Mouse (Mus musculus): ENCODE results near the gene Trp53i11.

Gene Trp53i11

DNA sequence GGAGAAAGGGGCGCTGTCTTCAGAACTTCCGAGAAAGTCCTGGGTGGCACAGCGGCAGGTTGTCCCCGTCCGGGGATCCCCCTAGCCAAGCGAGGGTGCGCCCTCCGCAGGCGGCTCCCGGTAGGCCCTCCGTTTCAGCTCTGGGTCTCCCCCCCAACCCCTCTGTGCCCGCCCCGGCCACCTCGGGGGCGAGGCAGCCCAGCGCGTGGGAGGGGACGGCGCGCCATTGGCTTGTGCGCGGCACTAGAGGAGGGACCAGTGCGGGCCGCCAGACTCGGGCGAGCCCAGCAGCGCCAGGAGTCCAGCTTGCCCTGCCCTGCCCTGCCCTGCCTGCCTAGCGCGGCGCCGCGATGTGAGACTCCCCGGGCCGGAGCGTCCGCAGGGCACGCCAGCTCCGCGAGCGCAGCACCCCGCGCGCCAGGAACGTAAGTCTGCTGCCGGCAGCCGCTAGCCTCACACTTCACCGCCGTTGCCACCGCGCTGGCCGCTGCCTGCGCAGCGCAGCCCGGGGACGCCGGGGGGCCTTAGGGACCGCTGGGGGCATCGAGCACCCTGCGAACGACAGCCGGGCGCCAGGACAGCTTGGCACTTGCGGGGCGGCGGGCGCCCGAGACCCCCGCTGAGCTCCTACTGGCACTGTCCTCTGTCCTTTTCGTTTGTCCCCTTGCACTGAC is at the start of gene Trp53i11:
TSS of gene Trp53i11 (plus strand) at position 226 of the 674 bp plus-strand sequence.
- peak; percentile 94 for DNase-seq

DNA sequence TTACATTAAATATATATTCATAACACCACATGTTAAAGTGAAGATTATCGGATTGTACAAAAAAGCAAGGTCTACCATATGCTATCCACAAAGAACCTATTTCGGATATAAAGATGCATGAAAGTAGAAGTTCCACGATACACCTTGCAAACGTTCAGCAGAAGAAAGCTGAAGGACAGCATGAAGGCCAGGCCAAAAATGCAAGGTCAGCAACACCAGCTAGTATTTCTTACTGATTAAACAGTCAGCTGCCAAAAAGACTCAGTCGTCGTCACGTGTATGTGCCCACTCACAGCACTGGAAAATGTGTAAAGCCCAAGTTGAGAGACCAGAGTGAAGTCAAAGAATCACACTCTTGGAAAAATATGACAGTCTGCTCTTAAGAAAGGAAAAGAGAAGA is 47.9 kb upstream of the Trp53i11 start:
- DNase-seq: no peak

DNA sequence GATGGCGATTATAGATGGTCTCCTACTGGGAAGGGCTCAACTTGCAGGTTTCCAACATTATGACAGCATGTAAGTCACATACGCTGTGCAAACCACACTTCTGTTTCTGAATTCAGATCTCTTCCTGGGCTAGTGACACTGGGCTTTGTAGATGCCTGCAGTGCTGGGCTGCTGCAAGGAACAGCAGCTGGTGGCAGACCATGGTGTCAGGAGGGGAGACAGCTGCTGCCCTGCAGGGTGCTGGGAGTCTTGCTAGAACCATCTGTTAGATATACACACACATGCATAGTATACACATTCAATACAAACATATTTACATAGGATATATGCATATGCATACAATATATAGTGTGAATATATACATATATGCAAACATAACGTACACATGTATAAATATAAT is 46.0 kb upstream of the Trp53i11 start:
- DNase-seq: no peak

- DNase-seq: no peak
Measured at GRCm38 (mm10) chr2:93142616-93143015, 44.7 kb upstream of the Trp53i11 start.

GRCm38 (mm10) chr2:93144126-93144525 is 43.2 kb upstream of the Trp53i11 start:
- DNase-seq: no peak

- no peak for DNase-seq
Measured at GRCm38 (mm10) chr2:93150009-93150408, 37.3 kb upstream of the Trp53i11 start.

DNA sequence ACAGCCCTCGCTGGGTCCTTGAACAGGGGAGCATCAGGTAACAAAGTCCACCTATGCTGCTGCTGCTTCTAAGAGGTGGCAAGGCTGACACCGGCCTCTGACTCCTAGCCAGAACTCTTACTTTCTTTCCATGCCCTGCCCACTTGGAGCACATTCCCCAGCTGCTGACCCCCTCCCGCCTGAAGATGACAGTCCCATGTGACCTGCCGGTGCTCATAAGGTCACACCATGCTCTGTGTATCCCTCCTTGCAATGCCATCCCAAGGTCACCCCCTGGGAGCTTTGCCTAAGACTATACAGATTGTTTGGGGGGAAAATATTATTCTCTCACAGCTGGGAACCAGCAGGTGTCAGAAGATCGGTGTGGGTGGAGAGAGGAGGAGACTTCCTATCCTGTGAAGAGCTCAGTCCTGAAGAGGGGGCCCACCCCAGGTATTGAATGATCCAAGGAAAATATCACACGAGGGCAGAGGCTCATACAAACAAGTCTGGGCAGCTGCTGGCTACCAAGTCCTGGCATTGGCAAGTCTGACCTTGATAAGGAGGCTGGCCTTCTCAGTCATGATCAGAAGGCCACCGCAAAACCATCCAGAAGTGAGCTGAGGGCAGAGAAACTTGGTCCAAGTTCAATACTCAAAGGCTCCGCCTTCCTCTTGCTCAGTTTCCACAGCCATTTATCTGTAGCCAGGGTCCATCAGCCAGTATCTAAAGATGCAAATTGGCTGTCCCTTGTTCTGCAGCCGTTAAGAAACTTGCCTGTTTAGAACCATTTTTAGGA is 36.5 kb upstream of the Trp53i11 start:
- DNase-seq: no peak

DNA sequence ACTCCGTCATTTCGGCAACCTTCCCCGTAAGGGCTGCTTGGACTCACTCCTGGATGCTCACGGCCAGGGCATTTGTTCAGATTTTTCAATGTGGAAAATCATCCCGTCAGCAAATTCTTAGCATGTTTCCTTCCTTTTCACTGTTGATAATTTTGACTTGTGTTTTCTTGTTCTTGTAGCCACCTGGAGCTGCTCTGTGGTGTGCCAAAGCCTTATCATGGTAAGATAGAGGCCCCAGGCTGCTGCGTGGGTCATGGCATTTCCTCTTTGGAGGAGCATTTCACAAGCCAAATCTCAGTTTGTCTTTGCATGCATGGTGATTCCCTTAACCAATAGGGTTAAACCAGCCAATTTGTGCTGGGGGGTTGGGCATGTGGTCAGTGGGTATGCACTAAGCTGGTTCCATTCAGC is 35.2 kb upstream of the Trp53i11 start:
- no peak for DNase-seq

DNA sequence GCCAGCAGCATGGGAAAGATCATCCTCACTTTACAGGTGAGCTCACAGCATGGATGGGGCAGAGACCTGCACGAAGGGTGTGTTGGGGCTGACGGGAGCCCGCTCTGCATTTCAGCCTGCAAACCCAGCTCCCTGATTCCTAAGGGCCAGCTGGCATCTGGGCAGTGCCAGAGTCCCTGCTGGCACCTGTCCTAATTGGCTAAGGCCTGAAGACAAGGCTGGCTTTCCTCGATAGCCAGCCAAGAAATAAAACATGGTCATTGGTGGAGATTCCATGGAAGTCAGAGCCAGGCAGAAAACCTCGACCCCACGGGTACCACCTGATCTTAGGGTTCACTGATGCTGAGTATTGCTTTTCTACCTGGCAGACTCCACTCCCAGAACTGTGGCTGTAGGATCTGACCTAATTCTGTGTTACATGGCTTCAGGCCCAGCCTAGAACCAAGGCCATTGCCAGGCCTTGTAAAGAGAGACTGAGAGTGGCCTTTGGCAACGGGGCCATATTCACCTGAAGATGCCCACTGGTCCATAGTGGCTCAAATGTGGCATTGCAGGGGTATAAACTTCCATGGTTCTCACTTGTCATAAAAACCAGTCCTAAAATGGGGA is 34.4 kb upstream of the Trp53i11 start:
- no peak for DNase-seq

GRCm38 (mm10) chr2:93153833-93154232 is 33.5 kb upstream of the Trp53i11 start:
- DNase-seq: no peak

GRCm38 (mm10) chr2:93154486-93155032 is 32.8 kb upstream of the Trp53i11 start:
- DNase-seq: no peak

GRCm38 (mm10) chr2:93160467-93161035 is 26.8 kb upstream of the Trp53i11 start:
- DNase-seq: no peak

DNA sequence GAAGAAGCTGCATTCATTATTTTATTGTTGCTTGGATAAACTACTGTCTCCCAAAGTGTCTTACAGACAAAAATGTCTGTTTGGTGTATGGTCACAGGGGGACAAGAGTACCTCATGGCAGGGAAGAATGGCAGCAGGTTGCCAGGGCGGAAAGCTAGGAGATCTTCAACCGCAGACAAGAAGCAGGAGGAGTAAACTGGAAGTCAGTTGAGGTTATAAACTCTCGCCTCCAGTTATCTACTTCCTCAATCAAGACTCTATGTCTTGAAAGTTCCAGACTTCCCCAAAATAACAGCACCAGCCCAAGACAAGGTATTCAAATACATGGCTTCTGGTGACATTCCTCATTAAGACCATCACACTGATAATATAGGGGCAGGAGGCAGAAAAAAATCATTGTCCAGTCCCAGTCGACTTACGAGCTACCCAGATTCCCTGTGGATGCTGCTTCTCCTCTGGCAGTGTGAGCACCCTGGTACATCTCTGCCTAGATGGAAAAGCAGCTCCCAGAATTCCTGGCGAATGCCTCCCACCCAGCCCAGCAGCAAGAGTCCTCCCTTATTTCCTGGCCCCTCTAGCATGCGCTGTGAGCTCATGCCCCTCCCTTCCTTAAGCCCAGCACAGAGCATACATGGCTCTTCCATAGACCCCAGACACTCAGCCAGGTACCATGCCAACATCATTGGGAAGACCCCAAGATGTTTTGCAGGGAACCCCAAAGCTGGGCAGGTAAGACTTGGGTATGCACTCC is 25.3 kb upstream of the Trp53i11 start:
- DNase-seq: no peak

- no peak for DNase-seq
Measured at GRCm38 (mm10) chr2:93162791-93163190, 24.6 kb upstream of the Trp53i11 start.

- no peak for DNase-seq
Measured at GRCm38 (mm10) chr2:93163317-93163716, 24.0 kb upstream of the Trp53i11 start.

- no peak for DNase-seq
Measured at GRCm38 (mm10) chr2:93163750-93164335, 23.5 kb upstream of the Trp53i11 start.

- no peak for DNase-seq
Measured at GRCm38 (mm10) chr2:93166295-93166694, 21.1 kb upstream of the Trp53i11 start.

- DNase-seq: no peak
Measured at GRCm38 (mm10) chr2:93166734-93167406, 20.5 kb upstream of the Trp53i11 start.

DNA sequence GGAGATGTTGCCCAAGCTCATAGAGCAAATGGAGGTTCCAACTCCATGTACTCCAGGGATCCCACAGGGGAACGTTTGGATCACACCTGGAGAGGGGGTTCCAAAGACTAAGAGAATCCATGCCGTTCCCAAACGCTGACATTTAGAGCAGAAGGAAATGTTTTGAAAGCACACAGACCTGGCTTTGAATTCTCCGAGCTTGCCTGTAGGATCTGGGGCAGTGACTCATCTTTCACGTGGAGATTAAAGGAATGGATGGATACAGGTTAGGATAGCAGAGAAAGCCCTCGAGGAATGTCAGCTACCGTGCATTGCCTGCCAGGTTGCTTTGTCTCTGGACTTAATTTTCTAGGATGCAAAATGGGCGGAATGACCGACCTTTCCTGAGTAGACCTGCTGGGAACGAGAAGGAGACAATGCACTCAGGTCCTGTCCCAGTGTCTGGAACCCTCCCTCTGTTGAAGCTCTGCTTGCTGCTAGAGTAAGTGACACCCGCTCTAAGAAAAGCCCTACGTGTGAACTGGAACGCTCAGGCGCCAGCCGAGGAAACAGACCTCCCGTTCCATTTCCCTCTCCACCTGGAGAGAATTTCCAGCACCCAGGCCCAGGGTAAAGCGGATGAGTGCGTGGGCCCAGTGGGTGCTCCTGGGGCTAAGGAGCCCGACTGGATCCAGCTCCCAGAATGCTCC is 17.0 kb upstream of the Trp53i11 start:
- no peak for DNase-seq

DNA sequence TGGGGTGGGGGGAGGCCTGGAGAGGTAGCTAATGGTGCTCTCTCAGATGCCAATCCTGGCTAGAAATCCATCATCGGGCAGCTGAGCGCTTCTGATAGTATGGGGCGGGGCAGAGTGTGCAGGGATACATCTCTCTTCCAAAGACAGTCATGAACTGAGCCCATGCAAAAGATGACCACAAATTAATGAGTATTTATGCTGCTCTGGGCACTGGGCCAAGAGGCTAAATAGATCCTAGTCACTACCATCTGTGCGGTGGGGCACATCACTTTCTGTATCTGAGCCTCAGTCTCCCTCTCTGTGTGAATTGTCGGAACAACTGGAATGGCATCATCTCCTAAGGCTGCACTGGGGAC is 16.5 kb upstream of the Trp53i11 start:
- no peak for DNase-seq

GRCm38 (mm10) chr2:93171929-93172328 is 15.4 kb upstream of the Trp53i11 start:
- no peak for DNase-seq

Data from embryo, embryonic 11 days (tissue).